Mouse (Mus musculus): ENCODE measurements around the gene Ptpn23.

DNA sequence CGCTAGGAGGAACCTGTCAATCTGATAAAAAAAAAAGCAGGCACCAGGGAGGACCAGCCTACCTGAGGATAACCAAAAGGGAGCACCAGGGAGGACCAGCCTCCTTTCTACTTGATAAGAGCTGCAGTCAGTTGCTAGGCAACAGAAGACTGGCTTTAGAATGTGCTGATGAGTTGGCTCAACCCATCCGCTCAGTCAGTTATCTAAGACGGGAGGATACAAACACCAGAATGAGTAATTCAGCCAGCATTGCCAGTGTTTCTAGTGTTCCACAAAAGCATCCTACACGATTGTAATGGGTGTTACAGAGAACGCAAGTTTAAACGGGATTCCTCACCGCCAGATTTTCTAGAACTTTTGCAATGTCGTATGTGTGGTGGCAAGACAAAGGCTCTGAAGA lies 23.2 kb upstream of the Ptpn23 start:
- no peak for TF ChIP-seq POLR2A (IDR thresholded peaks at IDR 0.05; ENCODE audit: borderline replicate concordance, low read depth, low read length)
- no peak for TF ChIP-seq CTCF (IDR thresholded peaks at IDR 0.05; ENCODE audit: low read depth, low read length)

Measured in bone marrow macrophage, adult 2 months (primary cell).